Mouse (Mus musculus) left cerebral cortex, postnatal 14 days (tissue): ENCODE results near the gene Olah. TPM values are rescaled to one million over a fixed set of nuclear protein-coding genes. Genes with fewer than 3 reads are reported as not detected.
"Not testable (repeated sequence)": the region's sequence is repeated elsewhere in the genome, so short reads cannot be mapped to it uniquely, and the experiment has no call there.

Experiments
- DNase-seq, 2 experiments: peaks; one replicate each; pipeline ENCODE4 v3.0.0; 2021 to 2022; ENCODE audit warnings: low spot score in 2 of 2, mixed read lengths in 1 of 2
- intact Hi-C: fragments of 180-260 bp; cut with DNase I; formaldehyde crosslinking; loops from one replicate; pipeline ENCODE4 v1.15.1; 2025
- long read RNA-seq, 2 experiments: library from polyadenylated mRNA; stranded (forward); transcript quantifications; one replicate each; pipeline ENCODE4 v2.0.0; 2021
- total RNA-seq, 2 experiments: library from RNA; stranded (reverse); gene quantifications; 2 replicates each; pipeline ENCODE4 v1.2.3; 2021

Olah gene
- total RNA-seq, result not detected
- long read RNA-seq, experiment 1, result 0 reads
- long read RNA-seq, experiment 2, result 0 reads

DNA sequence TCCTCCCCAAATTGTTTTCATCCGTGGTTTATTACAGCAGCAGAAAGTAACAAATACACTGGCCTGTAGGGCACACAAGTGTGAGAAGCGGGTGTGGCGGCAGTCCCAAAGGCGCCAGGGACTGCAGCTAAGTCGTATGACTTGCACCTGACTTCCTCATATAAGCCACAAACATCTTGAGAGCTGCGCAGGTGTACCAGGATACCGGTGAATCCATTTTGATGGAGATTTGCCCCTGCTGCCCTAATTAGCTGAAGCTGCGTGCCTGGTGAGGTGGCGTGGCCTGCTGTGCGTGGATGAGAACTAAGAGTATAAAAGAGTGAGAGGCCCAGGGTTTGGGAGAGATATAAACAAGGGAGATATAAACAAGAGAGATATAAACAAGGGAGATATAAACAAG, at the start of gene Olah:
Olah (minus strand) TSS at position 101 of the 400 bp plus-strand sequence.
- DNase-seq, intact Hi-C loops: not testable (repeated sequence)

DNA sequence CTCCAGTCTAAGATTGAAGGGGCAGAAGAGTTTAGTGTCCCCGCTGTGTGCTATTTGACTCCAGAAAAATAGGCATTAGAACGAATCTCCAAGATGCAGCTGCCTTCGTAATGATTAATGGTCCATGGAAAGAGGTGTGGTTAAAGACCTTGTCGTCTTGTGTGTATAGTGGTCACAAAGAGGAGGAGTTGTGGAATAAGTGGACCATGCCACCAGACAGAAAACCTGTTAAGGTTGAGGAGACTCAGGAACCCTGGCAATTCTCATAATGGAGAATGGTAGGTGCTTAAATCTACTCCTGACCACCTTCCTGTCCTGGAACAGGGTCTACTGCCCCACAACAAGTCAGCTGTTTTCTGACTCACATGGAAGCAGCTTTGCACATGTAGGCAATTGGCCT, 49.0 kb upstream of the Olah start:
- no peak for DNase-seq
- intact Hi-C loops, result no loop called here

DNA sequence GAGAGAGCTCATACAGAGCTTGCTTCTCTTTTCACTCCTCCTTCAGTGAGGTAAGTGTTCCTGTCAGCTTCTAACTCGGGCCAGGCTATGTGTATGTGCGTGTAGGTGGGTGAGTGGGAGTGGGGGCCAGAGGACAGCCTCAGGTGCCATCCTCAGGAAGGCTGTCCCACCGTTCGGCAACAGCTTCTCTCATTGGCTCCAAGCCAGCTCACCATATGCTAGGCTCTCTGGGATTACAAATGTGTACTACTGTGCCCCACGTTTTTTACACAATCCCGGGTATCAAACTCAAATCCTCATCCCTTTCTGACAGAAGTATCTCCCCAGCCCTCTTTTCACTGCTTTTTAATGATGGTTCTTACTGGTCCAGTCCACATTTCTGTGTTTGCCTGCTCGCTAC, 47.2 kb upstream of the Olah start:
- intact Hi-C loops, result no loop called here
- peak in 1 of 2 experiments; percentile 26 for DNase-seq

DNA sequence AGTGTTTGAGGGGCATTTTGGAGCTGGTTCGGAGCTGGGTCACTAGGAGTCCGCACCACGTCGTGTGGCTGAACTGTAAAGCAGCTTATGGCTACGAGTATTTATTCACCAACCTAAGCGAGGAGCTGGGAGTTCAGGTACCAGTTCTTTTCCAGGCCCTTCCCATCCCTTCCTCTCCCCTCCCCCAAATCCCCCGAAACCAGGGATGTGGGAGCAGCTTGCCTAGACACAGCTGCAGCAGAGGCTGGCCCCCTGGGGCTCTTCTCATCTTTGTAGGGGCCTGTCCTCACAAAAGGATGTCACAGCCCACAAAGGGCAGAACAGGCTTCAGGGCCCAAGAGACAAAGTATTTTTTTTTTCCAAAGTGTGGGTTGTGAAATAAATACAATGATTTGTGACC, 40.9 kb upstream of the Olah start:
- intact Hi-C loops, result no loop called here
- no peak for DNase-seq

DNA sequence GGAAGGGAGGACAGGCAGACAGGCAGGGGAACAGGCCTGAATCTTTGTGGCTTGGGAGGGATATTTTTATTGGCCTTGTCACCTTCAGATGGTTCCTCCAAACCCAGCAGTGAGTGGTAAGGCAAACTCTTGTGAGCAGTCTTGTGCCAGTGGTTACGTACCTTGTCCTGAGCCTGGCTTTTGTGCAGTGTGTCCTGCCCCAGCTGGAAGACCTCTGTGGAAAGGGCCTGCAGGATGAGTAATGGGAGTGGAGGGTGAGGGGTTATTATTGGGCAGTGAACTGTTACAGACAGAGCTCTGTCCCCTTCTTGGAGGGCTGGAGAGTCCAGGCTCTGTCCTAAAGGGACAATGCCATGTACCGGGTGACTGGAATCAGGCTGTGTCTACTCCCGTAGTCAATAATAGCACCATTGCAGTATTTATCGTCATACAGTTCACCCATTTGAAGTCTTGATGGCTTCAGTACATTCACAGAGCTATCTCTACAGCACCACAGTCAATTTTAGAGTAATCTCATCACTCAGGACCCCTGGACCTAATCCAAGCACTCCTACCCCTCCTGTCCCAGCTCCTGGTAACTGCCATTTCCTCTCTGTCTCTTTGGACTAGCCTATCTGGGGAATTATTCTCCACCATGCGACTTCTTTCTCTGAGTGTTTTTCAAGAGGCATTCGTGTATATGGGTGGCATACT, 38.5 kb upstream of the Olah start:
- no peak for DNase-seq
- intact Hi-C loops, result no loop called here

DNA sequence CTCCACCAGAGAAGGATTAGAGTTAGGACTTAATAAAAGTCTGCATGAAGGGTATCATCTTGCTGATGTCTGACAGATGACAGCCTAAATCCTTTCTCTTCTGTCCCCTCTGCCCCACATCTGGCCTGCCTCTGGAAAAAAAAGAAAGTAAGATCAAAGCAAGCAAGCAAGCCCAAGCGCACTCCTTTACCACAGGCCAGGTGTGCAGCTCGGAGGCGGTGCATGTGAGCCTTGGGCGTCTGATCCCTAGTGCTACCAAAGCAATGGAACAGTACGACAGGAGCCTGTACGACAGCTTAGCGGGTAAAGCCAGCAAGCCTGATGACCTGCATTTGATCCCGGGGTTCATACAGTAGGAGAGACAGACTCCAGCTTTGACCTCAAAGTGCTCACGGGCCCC, 33.9 kb upstream of the Olah start:
- DNase-seq, result no peak
- intact Hi-C loops, result no loop called here

DNA sequence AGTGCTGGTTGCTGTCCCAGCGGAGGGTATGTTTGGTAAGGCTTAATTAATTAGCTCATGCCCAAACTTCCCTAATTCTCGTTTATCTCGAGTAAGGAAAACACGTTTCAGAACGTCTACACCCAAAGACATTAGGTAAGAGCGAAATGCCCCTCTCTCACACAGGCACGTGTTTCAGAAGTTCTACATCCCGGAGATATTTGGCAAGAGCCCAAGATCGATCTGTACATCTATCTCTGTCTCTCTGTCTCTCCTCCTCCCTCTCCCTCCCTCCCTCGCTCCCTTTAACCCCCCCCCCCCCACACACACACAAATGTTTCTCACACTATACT, 27.5 kb upstream of the Olah start:
- intact Hi-C loops, result no loop called here
- DNase-seq, result no peak

DNA sequence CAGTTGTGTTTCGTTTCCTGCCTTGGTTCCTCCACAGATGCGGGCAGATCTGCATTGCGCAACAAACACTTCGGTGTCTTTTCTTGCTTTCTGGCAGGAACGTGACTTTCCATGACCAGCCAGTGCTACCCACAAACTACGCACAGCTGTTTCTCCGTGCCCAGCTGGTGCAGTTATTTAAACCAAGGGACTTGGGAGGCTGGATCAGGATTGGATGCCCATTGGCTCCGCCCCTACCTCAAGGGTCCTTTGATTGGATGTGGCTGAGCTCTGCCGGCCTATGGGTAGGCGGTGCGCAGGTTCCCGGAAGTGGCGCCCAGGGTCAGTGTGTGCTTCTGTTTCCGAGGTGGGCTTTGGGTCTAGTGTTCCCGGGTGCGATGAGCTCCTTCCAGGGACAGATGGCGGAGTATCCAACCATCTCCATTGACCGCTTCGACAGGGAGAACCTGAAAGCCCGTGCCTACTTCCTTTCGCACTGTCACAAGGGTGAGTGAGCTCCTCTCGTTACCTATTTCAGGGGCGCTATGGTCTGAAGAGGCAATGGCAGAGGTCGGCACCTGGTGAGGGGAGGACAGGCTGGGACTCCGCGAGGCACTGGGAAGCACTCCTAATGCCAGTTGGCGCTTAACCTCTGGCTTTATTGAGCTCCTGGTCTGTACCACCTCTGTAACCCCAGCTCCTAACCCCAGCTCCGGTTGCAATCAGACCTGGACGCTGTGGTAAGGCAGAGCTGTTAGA, 27.0 kb upstream of the Olah start, which contains the start of gene Dclre1c:
Dclre1c (plus strand) TSS at position 291 of the 738 bp plus-strand sequence.
- intact Hi-C loops, result no loop called here
- peak; percentile 91 to 96 for DNase-seq

DNA sequence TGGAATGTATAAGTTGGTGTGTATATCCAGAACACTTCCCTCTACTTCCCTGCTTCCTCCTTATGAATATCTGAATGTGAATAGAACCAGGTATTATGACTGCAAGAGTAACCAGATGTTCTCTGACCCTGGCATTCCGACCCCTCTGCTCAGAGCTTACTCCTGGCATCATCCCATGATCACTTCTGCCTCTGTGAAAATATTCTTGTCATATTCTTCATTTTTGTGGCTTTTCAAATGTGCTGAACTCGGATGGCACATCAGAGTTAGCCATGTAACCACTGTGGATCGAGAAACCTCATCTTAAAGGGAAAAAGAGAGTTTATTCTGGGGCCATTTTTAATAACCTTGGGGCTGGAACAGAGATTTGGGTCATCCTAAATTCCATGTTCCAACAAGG, 25.5 kb upstream of the Olah start, which contains the start of gene Meig1:
Meig1 (minus strand) TSS at position 101 of the 400 bp plus-strand sequence.
- no peak for DNase-seq
- intact Hi-C loops, result no loop called here

DNA sequence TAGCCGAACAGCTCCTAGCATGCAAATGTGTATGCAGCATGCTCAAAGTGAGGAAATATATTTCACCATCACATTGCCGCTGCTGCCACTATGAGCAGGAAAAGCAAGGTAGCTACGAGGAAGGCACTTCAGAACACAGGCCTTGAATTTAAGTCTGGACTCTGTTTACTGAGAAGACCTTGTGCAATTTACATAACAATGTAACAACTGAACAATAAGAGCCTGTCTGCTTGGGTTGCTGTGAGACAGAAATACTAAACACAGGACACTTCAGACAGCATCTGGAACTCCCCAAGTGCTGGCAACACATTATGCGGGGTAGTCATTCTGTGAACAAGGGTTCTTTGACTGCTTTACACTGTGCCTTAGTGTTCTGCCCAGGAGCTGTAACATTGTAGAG, 23.1 kb upstream of the Olah start:
- intact Hi-C loops, result no loop called here
- peak in 1 of 2 experiments; percentile 37 for DNase-seq

DNA sequence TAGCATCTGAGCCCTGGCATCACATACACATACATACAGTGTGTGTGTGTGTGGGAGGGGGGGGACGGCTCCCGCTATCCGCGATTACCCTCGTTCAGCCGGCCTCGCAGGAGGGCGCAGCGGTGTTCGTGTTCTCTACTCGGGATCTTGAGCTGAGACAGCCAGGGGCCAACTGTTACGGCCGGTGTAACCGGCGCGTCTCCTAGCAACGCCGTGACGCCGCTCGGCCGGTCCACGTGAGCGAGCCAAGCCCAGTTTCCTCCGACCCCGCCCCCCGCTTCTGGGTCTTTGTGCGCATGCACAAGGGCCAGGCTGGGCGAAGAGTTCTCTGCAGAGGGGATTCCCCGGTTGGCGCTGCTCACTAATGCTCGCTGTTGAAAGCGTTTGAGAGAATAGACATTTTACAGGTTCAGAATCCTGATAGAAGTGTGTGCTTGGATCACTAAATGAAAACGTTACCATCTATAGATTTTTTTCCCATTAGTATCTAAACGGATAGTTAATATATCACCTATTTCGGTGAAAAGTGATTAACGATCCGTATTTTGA, 21.9 kb upstream of the Olah start:
- DNase-seq, result peak; percentile 95 to 96
- intact Hi-C loops, result loop anchor here (5.0 to 10.0 kb wide), 2 partner anchors 72 to 304 kb away; partner anchors contain the start of gene Fam171a1

DNA sequence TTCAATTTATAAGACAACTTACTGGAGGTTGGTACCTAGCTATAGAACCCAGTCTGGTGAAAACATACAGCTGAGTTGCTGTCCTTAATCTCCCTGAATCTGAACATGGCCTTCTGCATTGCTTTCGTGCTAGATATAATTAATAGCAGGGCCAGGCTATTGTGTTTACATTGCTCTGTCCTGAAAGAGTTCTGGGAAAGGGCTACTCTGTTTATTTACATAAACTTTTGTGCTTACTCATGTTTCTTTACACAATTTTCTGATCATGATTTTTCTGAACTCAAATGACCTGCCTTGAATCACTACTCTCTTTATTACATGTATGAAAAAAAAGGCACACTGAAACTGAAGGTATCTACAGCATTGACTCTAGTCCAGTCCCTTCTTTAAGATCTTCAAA, 18.7 kb upstream of the Olah start:
- intact Hi-C loops, result loop anchor here (5.0 to 10.0 kb wide), 2 partner anchors 68 to 301 kb away; partner anchors contain the start of gene Fam171a1
- no peak for DNase-seq

DNA sequence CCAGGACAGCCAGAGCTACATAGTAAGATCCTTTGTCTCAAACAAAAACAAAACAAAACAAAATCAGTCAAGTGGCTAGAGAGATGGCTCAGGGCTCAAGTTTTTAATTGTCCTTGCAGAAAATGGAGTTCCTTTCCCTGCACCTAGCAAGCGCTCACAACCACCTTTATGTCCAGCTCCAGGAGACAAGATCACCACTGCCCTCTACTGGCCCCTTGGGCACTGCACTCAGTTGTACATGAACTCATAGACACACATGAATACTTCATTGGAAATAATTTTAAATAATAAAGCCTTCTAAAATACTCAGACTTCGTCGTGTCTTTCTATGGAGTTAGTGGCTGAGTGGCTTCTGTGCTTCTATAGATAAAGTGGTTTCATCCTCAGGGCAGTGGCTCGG, 17.2 kb upstream of the Olah start:
- intact Hi-C loops, result loop anchor here (10.0 kb wide), 1 partner anchor 299 kb away; the partner anchor contains the start of gene Fam171a1
- peak; percentile 76 to 79 for DNase-seq

DNA sequence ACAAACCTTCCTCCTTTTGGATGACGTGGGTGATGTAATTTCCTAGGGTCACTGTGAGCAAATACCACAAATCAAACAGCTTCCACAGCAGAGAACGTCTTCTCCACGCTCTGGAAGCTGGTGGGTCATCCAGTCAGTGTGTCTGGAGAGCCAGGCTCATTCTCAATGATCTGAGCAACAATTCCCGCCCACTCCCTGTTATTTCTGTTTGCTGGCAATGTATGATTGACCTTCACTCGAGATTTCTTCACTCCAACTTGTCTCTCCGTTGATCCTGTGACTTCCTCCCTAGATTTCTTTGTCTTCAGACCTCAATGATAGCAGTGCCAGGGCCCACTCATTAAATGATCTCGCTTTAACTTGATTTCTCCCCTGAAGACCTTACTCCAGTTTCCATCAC, 10.7 kb upstream of the Olah start:
- no peak for DNase-seq
- intact Hi-C loops, result loop anchor here (5.0 kb wide), 1 partner anchor 55 kb away; no protein-coding TSS in a partner anchor

DNA sequence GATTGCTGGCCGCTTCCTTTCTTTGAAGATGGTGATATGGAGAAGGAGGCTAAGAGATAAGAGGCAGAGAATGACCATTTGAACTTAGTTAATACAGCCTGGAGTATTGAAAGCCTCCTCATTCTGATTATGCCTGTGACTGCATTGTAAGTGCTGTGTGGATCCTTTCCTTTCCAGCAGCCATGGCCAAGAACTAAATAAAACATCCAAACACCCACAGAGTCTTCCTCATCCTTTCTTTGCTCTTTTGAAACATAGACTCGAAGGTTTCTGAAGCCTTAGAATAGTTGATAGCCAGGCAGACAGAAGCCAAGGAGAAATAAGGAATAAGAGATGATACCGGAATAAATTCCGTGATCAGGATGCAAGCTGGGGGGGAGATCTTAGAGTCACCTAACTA, 9.0 kb upstream of the Olah start:
- DNase-seq, result no peak
- intact Hi-C loops, result loop anchor here (5.0 kb wide), 1 partner anchor 54 kb away; no protein-coding TSS in a partner anchor

DNA sequence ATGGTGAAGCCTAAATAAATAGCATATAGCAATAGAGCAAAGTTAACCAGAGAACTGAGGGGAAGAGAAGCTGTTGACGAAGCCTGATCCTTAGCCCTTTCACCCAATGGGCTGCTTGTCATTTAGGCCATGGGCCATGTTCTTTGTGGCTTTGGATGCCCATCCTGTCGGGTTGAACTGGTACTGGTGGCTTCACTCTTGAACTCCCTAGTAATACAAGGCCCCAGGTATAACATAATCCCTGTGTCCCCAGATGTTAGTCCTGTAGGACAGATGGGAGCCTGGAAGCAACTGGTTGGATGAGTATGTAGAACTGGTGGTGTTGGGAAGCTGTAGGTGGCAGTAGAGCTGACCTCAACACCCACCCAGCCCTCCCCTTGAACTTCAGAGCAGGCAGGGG, 5.1 kb downstream of the Olah start:
- intact Hi-C loops, result no loop called here
- DNase-seq, result no peak

DNA sequence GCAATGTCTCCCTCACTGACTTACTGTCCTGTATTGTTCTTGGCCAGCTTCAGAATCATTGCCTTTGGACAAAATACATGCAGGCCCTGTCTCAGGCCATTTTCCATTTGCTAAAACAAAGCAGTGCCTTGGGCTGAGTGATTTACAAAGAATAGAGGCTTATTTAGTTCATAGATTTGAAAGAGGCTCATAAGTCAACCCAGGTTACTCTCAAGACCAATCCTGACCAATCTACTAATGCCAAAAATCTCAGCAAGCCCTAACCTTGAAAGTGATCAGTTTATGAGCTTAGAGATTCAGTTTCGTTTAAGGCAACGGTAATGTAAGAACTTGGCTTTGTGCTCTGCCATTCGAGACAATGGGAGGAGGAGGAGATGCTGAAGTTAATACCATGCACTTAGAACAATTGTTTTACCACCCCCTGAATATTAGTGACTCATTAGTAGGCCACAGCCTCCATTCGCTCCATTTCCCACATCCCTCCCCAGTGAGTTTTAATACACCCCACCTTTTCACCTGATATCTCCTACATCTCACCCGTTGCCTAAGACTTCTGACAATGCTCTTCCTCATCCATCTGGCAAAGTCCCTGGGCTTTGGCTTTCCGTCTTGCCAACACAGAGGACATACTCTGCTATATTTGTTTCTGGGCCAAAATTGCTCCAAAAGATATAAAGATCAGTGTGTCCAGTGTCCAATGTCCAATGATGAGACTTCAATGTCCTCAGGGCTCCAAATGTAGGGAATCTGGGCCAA, 9.7 kb downstream of the Olah start:
- no peak for DNase-seq
- intact Hi-C loops, result no loop called here

DNA sequence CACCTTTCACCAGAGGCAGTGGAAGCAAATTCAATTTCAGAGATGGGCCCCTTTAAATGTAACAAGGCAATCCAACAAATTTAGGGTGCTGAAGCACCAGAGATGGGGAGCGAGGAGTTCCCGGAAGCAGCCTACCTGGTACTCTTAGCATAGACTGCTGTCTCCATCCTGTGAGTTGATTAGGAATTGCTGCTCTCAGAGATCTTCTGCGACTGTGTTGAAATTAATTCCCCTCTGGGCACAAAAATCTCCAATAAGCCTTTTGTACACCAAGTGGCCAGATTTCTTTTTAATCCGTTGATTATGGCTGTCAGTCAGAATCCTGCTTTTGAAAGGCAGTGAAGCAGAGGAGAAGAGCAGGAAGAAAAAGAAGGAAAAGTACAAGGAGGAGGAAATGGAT, 31.9 kb downstream of the Olah start:
- no peak for DNase-seq
- intact Hi-C loops, result no loop called here

DNA sequence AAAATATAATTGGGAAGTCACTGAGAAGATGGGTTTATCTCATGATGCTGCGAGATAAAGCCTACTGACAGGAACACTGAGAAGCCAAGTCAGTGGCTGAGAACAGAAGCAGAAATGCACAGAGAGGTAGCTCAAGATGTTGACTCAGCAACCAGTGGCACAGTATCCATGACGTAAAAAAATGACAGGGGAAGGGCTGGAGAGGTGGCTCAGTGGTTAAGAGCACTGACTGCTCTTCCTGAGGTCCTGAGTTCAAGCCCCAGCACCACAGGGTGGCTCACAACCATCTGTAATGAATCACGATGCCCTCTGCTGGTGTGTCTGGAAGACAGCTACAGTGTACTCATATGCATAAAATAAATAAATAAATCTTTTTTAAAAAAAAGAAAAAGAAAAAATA, 35.9 kb downstream of the Olah start:
- DNase-seq, result no peak
- intact Hi-C loops, result no loop called here

DNA sequence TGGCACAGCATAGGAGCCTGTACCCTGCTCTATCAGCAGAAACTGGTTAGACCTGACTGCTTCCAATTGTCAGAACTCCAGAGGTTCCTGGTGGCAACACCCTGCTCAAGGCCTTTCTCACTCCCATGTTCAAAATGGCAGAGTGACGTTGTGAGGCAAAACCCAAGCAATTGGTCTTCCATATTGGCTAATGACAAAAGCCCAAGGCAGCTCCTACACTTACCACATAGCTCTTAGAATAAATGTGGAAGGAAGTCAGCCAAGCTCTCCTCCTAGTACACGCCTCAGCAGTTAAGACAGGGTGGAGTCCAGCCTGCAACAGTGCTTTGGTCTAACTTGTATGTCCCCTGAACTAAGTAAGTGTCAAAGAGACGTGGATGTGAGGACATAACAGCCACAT, 39.1 kb downstream of the Olah start:
- intact Hi-C loops, result no loop called here
- DNase-seq, result no peak
